Mouse (Mus musculus): ENCODE measurements around the gene Fjx1. TPM values are rescaled to one million over a fixed set of nuclear protein-coding genes. Genes with fewer than 3 reads are reported as not detected.
A peak's percentile ranks its signal among the peaks of the same experiment; 100 is the strongest.

The Fjx1 gene
- 12.2 and 13.3 TPM in 2 replicates for polyA plus RNA-seq (2014; fragmentation: Nextera tagmentation; extraction: Ambion mirVana)

DNA sequence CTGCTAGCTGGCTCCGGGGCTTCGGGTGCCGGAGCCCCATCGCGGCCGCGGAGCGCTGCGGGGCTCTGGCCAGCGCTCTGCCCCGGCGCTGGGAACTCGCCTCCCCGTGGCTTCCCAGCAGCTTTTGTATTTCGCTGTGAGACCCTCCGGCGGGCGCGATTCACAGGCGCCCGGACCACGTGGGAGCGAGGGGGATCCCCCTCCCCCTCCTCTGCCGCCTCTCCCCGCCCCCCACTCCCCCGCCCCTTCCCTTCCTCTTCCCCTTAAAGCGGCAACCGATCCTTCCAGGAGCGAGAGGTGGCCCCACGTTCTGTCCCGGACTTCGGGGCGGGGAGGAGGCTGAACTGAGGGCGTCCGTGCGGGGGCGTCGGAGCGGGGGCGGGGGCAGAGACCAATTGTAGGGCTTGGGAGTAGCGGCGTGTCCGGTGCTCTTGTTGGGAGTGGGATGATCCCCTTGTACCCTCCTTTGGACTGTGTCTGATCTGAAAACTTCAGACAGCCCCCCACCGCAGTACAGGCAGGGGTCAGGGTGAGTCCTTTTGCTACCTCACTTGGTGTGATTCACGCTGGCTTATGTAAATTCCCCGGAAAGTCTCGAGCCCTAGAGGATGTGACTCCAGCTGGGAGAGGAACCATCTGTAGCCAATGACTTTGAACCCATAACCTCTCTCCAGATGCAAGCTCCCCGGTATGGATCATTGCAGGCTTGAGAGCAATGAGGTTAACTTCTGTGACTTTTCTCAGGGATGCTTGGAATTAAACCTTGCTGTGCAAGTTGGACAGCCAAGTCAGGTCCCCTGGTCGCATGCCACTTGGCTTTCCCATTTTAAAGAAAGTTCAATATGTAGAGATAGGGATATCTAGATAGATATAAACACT, at the start of gene Fjx1:
TSS of gene Fjx1 (minus strand) at position 829 of the 879 bp plus-strand sequence.
- ATAC-seq (replicated peaks; ENCODE audit: insufficient number of reproducible peaks, low FRiP score, low TSS enrichment, low read depth): peak; percentile 77
- WGBS: under 1% methylated on average over 42 of the region's 49 CpGs
- peak; percentile 92 for DNase-seq (ENCODE audit: low spot score)

GRCm38 (mm10) chr2:102500001-102500689, 47.8 kb upstream of the Fjx1 start:
- peak; percentile 18 for DNase-seq (ENCODE audit: low spot score)

More for the DNA sequence above, at the start of gene Fjx1:
- Histone ChIP-seq H3K4me2 (ENCODE audit: low read depth, low read length) (peak within 1 kb of the TSS; percentile 96), H3K27ac (replicated peaks; ENCODE audit: low read depth, low read length) (peak within 1 kb of the TSS; percentile 91), H3K4me3 (ENCODE audit: low read depth, low read length) (peak within 1 kb of the TSS; percentile 56), H3K9me3 (replicated peaks; ENCODE audit: control insufficient read depth, low read length) (no peaks in the 10 kb centered on the region), H3K36me3 (replicated peaks; ENCODE audit: control insufficient read depth, insufficient read depth, low read depth, low read length) (no peaks in the 10 kb centered on the region), H3K9ac (replicated peaks; ENCODE audit: low read length) (peak within 1 kb of the TSS; percentile 82), H3K4me1 (ENCODE audit: control insufficient read depth, insufficient read depth, low read length) (no peaks in the 10 kb centered on the region; the same call in 1 of the 2 replicates), H3K27me3 (ENCODE audit: control insufficient read depth, insufficient read depth, low read length) (no peaks in the 10 kb centered on the region)

GRCm38 (mm10) chr2:102480738-102481137, 28.4 kb upstream of the Fjx1 start:
- H3K4me2 ChIP-seq (ENCODE audit: low read depth, low read length): no peak overlapping the region
- no peaks in the 10 kb centered on the region for H3K27me3 ChIP-seq (ENCODE audit: control insufficient read depth, insufficient read depth, low read length)
- no peaks in the 10 kb centered on the region for H3K9me3 ChIP-seq (replicated peaks; ENCODE audit: control insufficient read depth, low read length)
- no peak overlapping the region for H3K27ac ChIP-seq (replicated peaks; ENCODE audit: low read depth, low read length)
- 70% methylated on average over 3 of the region's 3 CpGs for WGBS
- DNase-seq (ENCODE audit: low spot score) (no peak), ATAC-seq (replicated peaks; ENCODE audit: insufficient number of reproducible peaks, low FRiP score, low TSS enrichment, low read depth) (no peak)
- no peaks in the 10 kb centered on the region for H3K36me3 ChIP-seq (replicated peaks; ENCODE audit: control insufficient read depth, insufficient read depth, low read depth, low read length)
- H3K9ac ChIP-seq (replicated peaks; ENCODE audit: low read length): no peak overlapping the region
- no peaks in the 10 kb centered on the region for H3K4me1 ChIP-seq (ENCODE audit: control insufficient read depth, insufficient read depth, low read length)
- H3K4me3 ChIP-seq (ENCODE audit: low read depth, low read length): no peak overlapping the region

More at GRCm38 (mm10) chr2:102500001-102500689, 47.8 kb upstream of the Fjx1 start:
- Histone ChIP-seq H3K9ac (replicated peaks; ENCODE audit: low read length) (no peak overlapping the region), H3K36me3 (replicated peaks; ENCODE audit: control insufficient read depth, insufficient read depth, low read depth, low read length) (no peaks in the 10 kb centered on the region), H3K4me1 (ENCODE audit: control insufficient read depth, insufficient read depth, low read length) (no peaks in the 10 kb centered on the region), H3K4me3 (ENCODE audit: low read depth, low read length) (no peak overlapping the region), H3K4me2 (ENCODE audit: low read depth, low read length) (no peak overlapping the region), H3K27ac (replicated peaks; ENCODE audit: low read depth, low read length) (no peak overlapping the region), H3K9me3 (replicated peaks; ENCODE audit: control insufficient read depth, low read length) (no peaks in the 10 kb centered on the region), H3K27me3 (ENCODE audit: control insufficient read depth, insufficient read depth, low read length) (no peaks in the 10 kb centered on the region)
- ATAC-seq (replicated peaks; ENCODE audit: insufficient number of reproducible peaks, low FRiP score, low TSS enrichment, low read depth): no peak
- WGBS: 16% methylated on average over 4 of the region's 4 CpGs

GRCm38 (mm10) chr2:102476101-102476500, 23.8 kb upstream of the Fjx1 start:
- Histone ChIP-seq H3K4me1 (ENCODE audit: control insufficient read depth, insufficient read depth, low read length) (no peaks in the 10 kb centered on the region), H3K27ac (replicated peaks; ENCODE audit: low read depth, low read length) (no peak overlapping the region), H3K4me2 (ENCODE audit: low read depth, low read length) (no peak overlapping the region), H3K4me3 (ENCODE audit: low read depth, low read length) (no peak overlapping the region), H3K27me3 (ENCODE audit: control insufficient read depth, insufficient read depth, low read length) (no peaks in the 10 kb centered on the region), H3K36me3 (replicated peaks; ENCODE audit: control insufficient read depth, insufficient read depth, low read depth, low read length) (no peaks in the 10 kb centered on the region), H3K9me3 (replicated peaks; ENCODE audit: control insufficient read depth, low read length) (no peaks in the 10 kb centered on the region), H3K9ac (replicated peaks; ENCODE audit: low read length) (no peak overlapping the region)
- DNase-seq (ENCODE audit: low spot score) (no peak), ATAC-seq (replicated peaks; ENCODE audit: insufficient number of reproducible peaks, low FRiP score, low TSS enrichment, low read depth) (no peak)
- 71% methylated on average over 2 of the region's 2 CpGs for WGBS

DNA sequence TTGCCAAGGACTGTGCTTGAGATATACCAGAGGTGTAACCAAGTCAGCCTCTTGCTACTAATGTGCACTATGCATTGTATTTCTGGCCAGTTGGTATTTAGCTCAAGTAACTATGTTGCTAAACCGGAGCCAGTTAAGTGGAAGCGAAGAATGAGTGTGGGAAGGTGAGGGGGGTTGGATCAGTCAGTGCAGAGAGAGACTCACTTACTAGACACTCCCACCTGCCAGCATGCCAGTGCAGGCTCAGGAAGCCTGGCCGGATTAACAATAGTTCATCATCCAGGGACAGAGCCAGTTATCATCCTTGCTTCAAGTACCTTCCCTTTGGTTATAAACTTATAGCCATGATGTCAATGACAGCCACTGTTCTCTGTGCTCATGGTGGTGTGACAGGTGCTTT, 16.3 kb upstream of the Fjx1 start:
- no peak overlapping the region for H3K9ac ChIP-seq (replicated peaks; ENCODE audit: low read length)
- no peak for DNase-seq (ENCODE audit: low spot score)
- no peaks in the 10 kb centered on the region for H3K36me3 ChIP-seq (replicated peaks; ENCODE audit: control insufficient read depth, insufficient read depth, low read depth, low read length)
- H3K4me2 ChIP-seq (ENCODE audit: low read depth, low read length): no peak overlapping the region
- H3K9me3 ChIP-seq (replicated peaks; ENCODE audit: control insufficient read depth, low read length): no peaks in the 10 kb centered on the region
- H3K4me1 ChIP-seq (ENCODE audit: control insufficient read depth, insufficient read depth, low read length): no peaks in the 10 kb centered on the region
- H3K27me3 ChIP-seq (ENCODE audit: control insufficient read depth, insufficient read depth, low read length): no peaks in the 10 kb centered on the region
- no peak for ATAC-seq (replicated peaks; ENCODE audit: insufficient number of reproducible peaks, low FRiP score, low TSS enrichment, low read depth)
- H3K27ac ChIP-seq (replicated peaks; ENCODE audit: low read depth, low read length): no peak overlapping the region
- no peak overlapping the region for H3K4me3 ChIP-seq (ENCODE audit: low read depth, low read length)
- 79% methylated on average over 3 of the region's 3 CpGs for WGBS

DNA sequence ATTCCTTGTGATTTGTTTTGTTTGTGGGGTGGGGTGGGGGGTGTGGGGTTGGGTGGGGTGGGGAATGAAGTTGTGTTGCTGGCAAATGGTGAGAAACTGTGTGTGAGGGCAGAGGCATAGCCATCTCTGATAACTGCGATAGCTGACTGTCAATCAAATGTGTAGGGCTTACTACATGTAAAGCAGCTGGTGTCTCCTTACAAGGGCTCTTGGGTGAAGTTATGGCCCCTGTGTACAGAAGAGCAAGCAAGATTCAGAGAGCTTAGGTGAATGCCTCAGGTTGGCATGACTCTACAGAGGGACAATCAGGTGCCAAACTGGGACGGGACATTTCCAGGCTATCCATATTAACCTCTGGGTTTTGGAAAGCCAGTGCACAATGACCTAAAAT, 12.0 kb upstream of the Fjx1 start:
- no peak for ATAC-seq (replicated peaks; ENCODE audit: insufficient number of reproducible peaks, low FRiP score, low TSS enrichment, low read depth)
- no peaks in the 10 kb centered on the region for H3K27me3 ChIP-seq (ENCODE audit: control insufficient read depth, insufficient read depth, low read length)
- H3K27ac ChIP-seq (replicated peaks; ENCODE audit: low read depth, low read length): no peak overlapping the region
- H3K4me3 ChIP-seq (ENCODE audit: low read depth, low read length): no peak overlapping the region
- H3K9ac ChIP-seq (replicated peaks; ENCODE audit: low read length): no peak overlapping the region
- no peak overlapping the region for H3K4me2 ChIP-seq (ENCODE audit: low read depth, low read length)
- DNase-seq (ENCODE audit: low spot score): no peak
- no peaks in the 10 kb centered on the region for H3K4me1 ChIP-seq (ENCODE audit: control insufficient read depth, insufficient read depth, low read length)
- H3K36me3 ChIP-seq (replicated peaks; ENCODE audit: control insufficient read depth, insufficient read depth, low read depth, low read length): no peaks in the 10 kb centered on the region
- no peaks in the 10 kb centered on the region for H3K9me3 ChIP-seq (replicated peaks; ENCODE audit: control insufficient read depth, low read length)
- WGBS: 89% methylated on average over 2 of the region's 2 CpGs

GRCm38 (mm10) chr2:102463587-102464341, 11.5 kb upstream of the Fjx1 start:
- no peak overlapping the region for H3K4me2 ChIP-seq (ENCODE audit: low read depth, low read length)
- WGBS: 51% methylated on average over 12 of the region's 12 CpGs
- DNase-seq (ENCODE audit: low spot score) (peak; percentile 12), ATAC-seq (replicated peaks; ENCODE audit: insufficient number of reproducible peaks, low FRiP score, low TSS enrichment, low read depth) (no peak)
- no peaks in the 10 kb centered on the region for H3K9me3 ChIP-seq (replicated peaks; ENCODE audit: control insufficient read depth, low read length)
- no peaks in the 10 kb centered on the region for H3K4me1 ChIP-seq (ENCODE audit: control insufficient read depth, insufficient read depth, low read length)
- H3K27me3 ChIP-seq (ENCODE audit: control insufficient read depth, insufficient read depth, low read length): no peaks in the 10 kb centered on the region
- no peaks in the 10 kb centered on the region for H3K36me3 ChIP-seq (replicated peaks; ENCODE audit: control insufficient read depth, insufficient read depth, low read depth, low read length)
- no peak overlapping the region for H3K4me3 ChIP-seq (ENCODE audit: low read depth, low read length)
- H3K27ac ChIP-seq (replicated peaks; ENCODE audit: low read depth, low read length): no peak overlapping the region
- no peak overlapping the region for H3K9ac ChIP-seq (replicated peaks; ENCODE audit: low read length)
